Mouse (Mus musculus): ENCODE results near the gene Lsm12. TPM values are rescaled to one million over a fixed set of nuclear protein-coding genes. Genes with fewer than 3 reads are reported as not detected.
A peak's percentile ranks its signal among the peaks of the same experiment; 100 is the strongest.

The Lsm12 gene
- polyA plus RNA-seq, 1 experiment = 36.1 TPM

DNA sequence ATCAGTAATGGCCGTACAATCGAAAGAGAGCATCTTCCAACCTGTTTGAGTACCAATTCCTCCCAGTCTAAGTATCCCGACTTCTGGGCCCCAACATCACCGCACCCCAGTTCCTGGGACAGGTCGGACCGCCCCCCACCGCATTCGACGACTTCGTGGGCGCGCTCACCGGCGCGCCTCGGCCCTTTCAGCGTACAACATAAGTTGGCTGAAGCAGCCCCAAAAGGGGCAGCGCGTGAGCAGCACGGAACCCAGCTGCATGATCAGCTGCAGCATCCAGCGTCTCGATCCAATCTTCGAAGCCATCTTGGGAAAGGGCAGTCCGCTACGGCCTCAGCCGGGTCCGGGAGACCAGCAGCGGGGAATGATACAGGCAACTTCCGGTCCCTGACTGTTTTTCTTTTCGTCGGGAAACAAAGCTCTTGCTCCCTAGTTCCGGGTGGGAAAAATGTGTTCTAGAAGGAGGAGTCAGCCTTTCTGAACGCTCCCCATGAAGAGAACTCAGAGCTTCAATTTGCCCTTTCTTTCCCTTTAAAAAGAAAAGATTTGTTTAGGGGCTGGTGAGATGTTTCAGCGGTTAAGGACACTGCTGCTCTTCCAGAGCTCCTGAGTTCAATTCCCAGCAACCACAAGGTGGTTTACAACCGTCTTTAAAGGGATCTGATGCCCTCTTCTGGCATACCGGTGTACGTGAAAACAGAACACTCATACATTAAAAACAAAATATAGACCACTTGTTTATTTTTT, 28.9 kb downstream of the Lsm12 start, which contains the start of gene Tmem101:
TSS of gene Tmem101 (minus strand) at position 366 of the 747 bp plus-strand sequence.
- TF ChIP-seq CTCF (IDR thresholded peaks at IDR 0.05; ENCODE audit: borderline replicate concordance, control insufficient read depth, extremely low read depth, insufficient read depth, low read length, poor library complexity) = no peak
- 0 out of 2 replicates have a peak, but pooled peaks have one; percentile 36 for TF ChIP-seq POLR2A (IDR thresholded peaks at IDR 0.05; ENCODE audit: control insufficient read depth, extremely low read depth, insufficient read depth, low read length, poor library complexity)
- Histone ChIP-seq H3K36me3 (ENCODE audit: control insufficient read depth, insufficient read depth, low read length) (no peaks in the 10 kb centered on the region), H3K27ac (ENCODE audit: control insufficient read depth, insufficient read depth, low read length) (no peak within 1 kb of the TSS), H3K27me3 (ENCODE audit: control insufficient read depth, insufficient read depth, low read length) (no peaks in the 10 kb centered on the region), H3K4me1 (replicated peaks; ENCODE audit: control insufficient read depth, insufficient read depth, low read length) (peaks cover 7% of the 10 kb centered on the region), H3K4me3 (ENCODE audit: control insufficient read depth, insufficient read depth, low read length) (peak within 1 kb of the TSS; percentile 61)
- under 1% methylated on average over 37 of the region's 37 CpGs for WGBS
- DNase-seq = peak; percentile 79

GRCm38 (mm10) chr11:102147213-102147989, 37.7 kb downstream of the Lsm12 start:
- TF ChIP-seq POLR2A (IDR thresholded peaks at IDR 0.05; ENCODE audit: control insufficient read depth, extremely low read depth, insufficient read depth, low read length, poor library complexity) (no peak), CTCF (IDR thresholded peaks at IDR 0.05; ENCODE audit: borderline replicate concordance, control insufficient read depth, extremely low read depth, insufficient read depth, low read length, poor library complexity) (no peak)
- 18% methylated on average over 34 of the region's 34 CpGs for WGBS
- Histone ChIP-seq H3K27ac (ENCODE audit: control insufficient read depth, insufficient read depth, low read length) (no peak overlapping the region), H3K36me3 (ENCODE audit: control insufficient read depth, insufficient read depth, low read length) (no peaks in the 10 kb centered on the region), H3K4me3 (ENCODE audit: control insufficient read depth, insufficient read depth, low read length) (no peak overlapping the region), H3K4me1 (replicated peaks; ENCODE audit: control insufficient read depth, insufficient read depth, low read length) (no peaks in the 10 kb centered on the region), H3K27me3 (ENCODE audit: control insufficient read depth, insufficient read depth, low read length) (peaks cover 17% of the 10 kb centered on the region)
- DNase-seq = no peak

- TF ChIP-seq CTCF (IDR thresholded peaks at IDR 0.05; ENCODE audit: borderline replicate concordance, control insufficient read depth, extremely low read depth, insufficient read depth, low read length, poor library complexity) = no peak
- TF ChIP-seq POLR2A (IDR thresholded peaks at IDR 0.05; ENCODE audit: control insufficient read depth, extremely low read depth, insufficient read depth, low read length, poor library complexity) = no peak
- Histone ChIP-seq H3K27me3 (ENCODE audit: control insufficient read depth, insufficient read depth, low read length) (peaks cover 17% of the 10 kb centered on the region), H3K4me3 (ENCODE audit: control insufficient read depth, insufficient read depth, low read length) (no peak overlapping the region), H3K36me3 (ENCODE audit: control insufficient read depth, insufficient read depth, low read length) (no peaks in the 10 kb centered on the region), H3K27ac (ENCODE audit: control insufficient read depth, insufficient read depth, low read length) (no peak overlapping the region), H3K4me1 (replicated peaks; ENCODE audit: control insufficient read depth, insufficient read depth, low read length) (no peaks in the 10 kb centered on the region)
- DNase-seq = no peak
- 20% methylated on average over 17 of the region's 17 CpGs for whole genome bisulfite sequencing
Measured at GRCm38 (mm10) chr11:102146531-102146930, 38.6 kb downstream of the Lsm12 start.

DNA sequence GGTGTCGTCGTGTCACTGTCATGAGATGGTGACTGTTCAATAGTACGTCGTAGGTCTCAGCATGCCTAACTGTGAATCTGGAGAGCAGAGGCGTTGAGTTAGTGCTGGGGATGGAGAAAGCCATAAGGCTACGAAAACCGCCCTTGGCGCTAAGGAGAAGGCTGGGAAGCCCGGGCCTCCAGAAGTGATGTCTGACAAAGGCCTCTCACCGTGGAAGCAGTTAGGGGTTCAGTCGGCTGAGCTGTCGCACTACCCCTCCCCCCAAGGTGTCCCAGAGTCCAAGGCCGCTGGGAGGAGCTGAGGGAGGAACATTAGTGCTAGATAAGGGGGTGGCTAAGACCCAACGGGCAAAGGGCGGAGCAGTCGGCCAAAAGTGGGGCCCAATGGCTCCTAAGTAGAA, 39.1 kb downstream of the Lsm12 start:
- Histone ChIP-seq H3K27me3 (ENCODE audit: control insufficient read depth, insufficient read depth, low read length) (peaks cover 17% of the 10 kb centered on the region), H3K4me1 (replicated peaks; ENCODE audit: control insufficient read depth, insufficient read depth, low read length) (no peaks in the 10 kb centered on the region), H3K4me3 (ENCODE audit: control insufficient read depth, insufficient read depth, low read length) (no peak overlapping the region), H3K36me3 (ENCODE audit: control insufficient read depth, insufficient read depth, low read length) (no peaks in the 10 kb centered on the region), H3K27ac (ENCODE audit: control insufficient read depth, insufficient read depth, low read length) (no peak overlapping the region)
- WGBS = 10% methylated on average over 16 of the region's 16 CpGs
- no peak for TF ChIP-seq CTCF (IDR thresholded peaks at IDR 0.05; ENCODE audit: borderline replicate concordance, control insufficient read depth, extremely low read depth, insufficient read depth, low read length, poor library complexity)
- no peak for TF ChIP-seq POLR2A (IDR thresholded peaks at IDR 0.05; ENCODE audit: control insufficient read depth, extremely low read depth, insufficient read depth, low read length, poor library complexity)
- DNase-seq = no peak

GRCm38 (mm10) chr11:102145471-102146001, 39.6 kb downstream of the Lsm12 start, which contains the start of gene Nags:
TSS of gene Nags (plus strand) at chr11:102145513.
- no peaks in the 10 kb centered on the region for H3K36me3 ChIP-seq (ENCODE audit: control insufficient read depth, insufficient read depth, low read length)
- H3K27ac ChIP-seq (ENCODE audit: control insufficient read depth, insufficient read depth, low read length) = no peak within 1 kb of the TSS
- no peak for DNase-seq
- 5% methylated on average over 50 of the region's 50 CpGs for WGBS
- TF ChIP-seq POLR2A (IDR thresholded peaks at IDR 0.05; ENCODE audit: control insufficient read depth, extremely low read depth, insufficient read depth, low read length, poor library complexity) (no peak), CTCF (IDR thresholded peaks at IDR 0.05; ENCODE audit: borderline replicate concordance, control insufficient read depth, extremely low read depth, insufficient read depth, low read length, poor library complexity) (no peak)
- H3K27me3 ChIP-seq (ENCODE audit: control insufficient read depth, insufficient read depth, low read length) = peaks cover 17% of the 10 kb centered on the region
- H3K4me3 ChIP-seq (ENCODE audit: control insufficient read depth, insufficient read depth, low read length) = no peak within 1 kb of the TSS
- H3K4me1 ChIP-seq (replicated peaks; ENCODE audit: control insufficient read depth, insufficient read depth, low read length) = no peaks in the 10 kb centered on the region

DNA sequence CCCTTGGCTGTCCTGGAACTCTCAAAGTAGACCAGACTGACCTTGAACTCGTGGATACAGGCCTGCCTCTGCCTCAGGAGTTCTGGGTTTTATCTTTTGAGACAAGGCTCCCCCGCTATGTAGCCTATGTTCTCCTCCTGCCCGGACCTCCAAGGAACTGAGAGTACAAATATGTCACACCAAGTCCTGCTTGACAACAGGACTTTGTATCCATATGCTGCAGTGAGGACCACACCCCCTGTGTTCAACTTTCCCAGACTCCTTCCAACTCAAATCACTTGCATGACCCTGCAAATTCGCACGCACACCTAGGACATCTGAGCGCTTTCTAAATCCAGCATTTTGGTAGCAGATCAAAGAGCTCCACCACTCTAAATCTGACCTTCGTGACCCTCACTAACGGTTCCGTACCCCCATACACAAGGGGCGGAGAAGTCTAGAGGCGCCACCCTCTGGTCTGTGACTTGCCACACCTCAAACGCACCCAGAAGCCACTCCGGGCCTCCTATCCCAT, 40.1 kb downstream of the Lsm12 start:
- WGBS = 32% methylated on average over 13 of the region's 13 CpGs
- H3K36me3 ChIP-seq (ENCODE audit: control insufficient read depth, insufficient read depth, low read length) = no peaks in the 10 kb centered on the region
- DNase-seq = no peak
- H3K4me3 ChIP-seq (ENCODE audit: control insufficient read depth, insufficient read depth, low read length) = no peak overlapping the region
- TF ChIP-seq POLR2A (IDR thresholded peaks at IDR 0.05; ENCODE audit: control insufficient read depth, extremely low read depth, insufficient read depth, low read length, poor library complexity) = no peak
- no peak for TF ChIP-seq CTCF (IDR thresholded peaks at IDR 0.05; ENCODE audit: borderline replicate concordance, control insufficient read depth, extremely low read depth, insufficient read depth, low read length, poor library complexity)
- H3K27me3 ChIP-seq (ENCODE audit: control insufficient read depth, insufficient read depth, low read length) = peaks cover 17% of the 10 kb centered on the region
- H3K27ac ChIP-seq (ENCODE audit: control insufficient read depth, insufficient read depth, low read length) = no peak overlapping the region
- H3K4me1 ChIP-seq (replicated peaks; ENCODE audit: control insufficient read depth, insufficient read depth, low read length) = no peaks in the 10 kb centered on the region

All from thymus, adult 2 months (tissue).